Mouse (Mus musculus): ENCODE data around the gene Gatad2a. TPM values are rescaled to one million over a fixed set of nuclear protein-coding genes. Genes with fewer than 3 reads are reported as not detected.

Gatad2a gene
- polyA plus RNA-seq, 1 experiment from 2014 or later = 52.2 TPM

- no peaks in the 10 kb centered on the region for H3K9me3 ChIP-seq (ENCODE audit: control insufficient read depth, low read length)
- H3K36me3 ChIP-seq (ENCODE audit: control insufficient read depth, insufficient read depth, low read length) = peaks cover 43% of the 10 kb centered on the region
- no peak for ATAC-seq (ENCODE audit: insufficient number of reproducible peaks, insufficient read depth, low FRiP score, low read depth)
- peaks cover 23 to 49% of the 10 kb centered on the region in 2 experiments; a peak in 3 of 4 replicates for H3K4me1 ChIP-seq (ENCODE audit: control insufficient read depth in 2 of 2, insufficient read depth in 2 of 2, low read length in 2 of 2)
- H3K4me2 ChIP-seq (ENCODE audit: low read length) = no peak overlapping the region
- WGBS = 51% methylated on average over 19 of the region's 19 CpGs
- H3K27ac ChIP-seq (replicated peaks in 1 of 2; ENCODE audit: control insufficient read depth in 1 of 2, insufficient read depth in 1 of 2, low read depth in 2 of 2, low read length in 2 of 2) = no peak overlapping the region
- H3K4me3 ChIP-seq (ENCODE audit: control insufficient read depth in 1 of 2, insufficient read depth in 1 of 2, low read depth in 1 of 2, low read length in 2 of 2) = no peak overlapping the region
- peaks cover 47% of the 10 kb centered on the region for H3K27me3 ChIP-seq (ENCODE audit: control insufficient read depth, insufficient read depth, low read length)
- no peak overlapping the region for H3K9ac ChIP-seq (ENCODE audit: low read length)
Observed at GRCm38 (mm10) chr8:69890813-69891241, 105.4 kb downstream of the Gatad2a start.

- H3K4me3 ChIP-seq (ENCODE audit: control insufficient read depth in 1 of 2, insufficient read depth in 1 of 2, low read depth in 1 of 2, low read length in 2 of 2) = peak overlapping the region; percentile 27 to 37
- no peak overlapping the region for H3K27ac ChIP-seq (replicated peaks in 1 of 2; ENCODE audit: control insufficient read depth in 1 of 2, insufficient read depth in 1 of 2, low read depth in 2 of 2, low read length in 2 of 2)
- H3K9me3 ChIP-seq (ENCODE audit: control insufficient read depth, low read length) = no peaks in the 10 kb centered on the region
- WGBS = 7% methylated on average over 26 of the region's 32 CpGs
- H3K4me1 ChIP-seq (ENCODE audit: control insufficient read depth in 2 of 2, insufficient read depth in 2 of 2, low read length in 2 of 2) = peaks cover 16 to 34% of the 10 kb centered on the region in 2 experiments; a peak in 3 of 4 replicates
- ATAC-seq (ENCODE audit: insufficient number of reproducible peaks, insufficient read depth, low FRiP score, low read depth) = no peak
- H3K4me2 ChIP-seq (ENCODE audit: low read length) = peak overlapping the region; percentile 67
- peaks cover 26% of the 10 kb centered on the region for H3K36me3 ChIP-seq (ENCODE audit: control insufficient read depth, insufficient read depth, low read length)
- peaks cover 67% of the 10 kb centered on the region for H3K27me3 ChIP-seq (ENCODE audit: control insufficient read depth, insufficient read depth, low read length)
- peak overlapping the region; percentile 31; the same call in 1 of the 2 replicates for H3K9ac ChIP-seq (ENCODE audit: low read length)
Observed at GRCm38 (mm10) chr8:69888902-69889301, 107.3 kb downstream of the Gatad2a start.

- Histone ChIP-seq H3K9me3 (ENCODE audit: control insufficient read depth, low read length) (no peaks in the 10 kb centered on the region), H3K27me3 (ENCODE audit: control insufficient read depth, insufficient read depth, low read length) (peaks cover 72% of the 10 kb centered on the region), H3K4me1 (ENCODE audit: control insufficient read depth in 2 of 2, insufficient read depth in 2 of 2, low read length in 2 of 2) (peaks cover 16 to 34% of the 10 kb centered on the region in 2 experiments; a peak in 3 of 4 replicates), H3K4me2 (ENCODE audit: low read length) (peak overlapping the region; percentile 67), H3K4me3 (ENCODE audit: control insufficient read depth in 1 of 2, insufficient read depth in 1 of 2, low read depth in 1 of 2, low read length in 2 of 2) (peak overlapping the region; percentile 27 to 37), H3K27ac (replicated peaks in 1 of 2; ENCODE audit: control insufficient read depth in 1 of 2, insufficient read depth in 1 of 2, low read depth in 2 of 2, low read length in 2 of 2) (no peak overlapping the region), H3K9ac (ENCODE audit: low read length) (peak overlapping the region; percentile 31; the same call in 1 of the 2 replicates), H3K36me3 (ENCODE audit: control insufficient read depth, insufficient read depth, low read length) (peaks cover 20% of the 10 kb centered on the region)
- ATAC-seq (ENCODE audit: insufficient number of reproducible peaks, insufficient read depth, low FRiP score, low read depth) = no peak
- WGBS = 9% methylated on average over 24 of the region's 24 CpGs
Observed at GRCm38 (mm10) chr8:69888244-69888866, 107.8 kb downstream of the Gatad2a start.

GRCm38 (mm10) chr8:69887289-69888243, 108.6 kb downstream of the Gatad2a start, which contains the start of gene Cilp2:
Gene Cilp2 (minus strand): TSS chr8:69887687.
- Histone ChIP-seq H3K27me3 (ENCODE audit: control insufficient read depth, insufficient read depth, low read length) (peaks cover 80% of the 10 kb centered on the region), H3K4me1 (ENCODE audit: control insufficient read depth in 2 of 2, insufficient read depth in 2 of 2, low read length in 2 of 2) (peaks cover 16 to 34% of the 10 kb centered on the region in 2 experiments; a peak in 3 of 4 replicates), H3K36me3 (ENCODE audit: control insufficient read depth, insufficient read depth, low read length) (peaks cover 12% of the 10 kb centered on the region), H3K4me2 (ENCODE audit: low read length) (peak within 1 kb of the TSS; percentile 67), H3K27ac (replicated peaks in 1 of 2; ENCODE audit: control insufficient read depth in 1 of 2, insufficient read depth in 1 of 2, low read depth in 2 of 2, low read length in 2 of 2) (0 out of 4 replicates have a peak within 1 kb of the TSS, but pooled peaks of 1 of the 2 experiments have one; percentile 3), H3K9ac (ENCODE audit: low read length) (peak within 1 kb of the TSS; percentile 31; the same call in 1 of the 2 replicates), H3K4me3 (ENCODE audit: control insufficient read depth in 1 of 2, insufficient read depth in 1 of 2, low read depth in 1 of 2, low read length in 2 of 2) (peak within 1 kb of the TSS; percentile 27 to 37), H3K9me3 (ENCODE audit: control insufficient read depth, low read length) (no peaks in the 10 kb centered on the region)
- ATAC-seq (ENCODE audit: insufficient number of reproducible peaks, insufficient read depth, low FRiP score, low read depth) = no peak
- 2% methylated on average over 59 of the region's 60 CpGs for WGBS

- Histone ChIP-seq H3K9ac (ENCODE audit: low read length) (no peak overlapping the region), H3K9me3 (ENCODE audit: control insufficient read depth, low read length) (no peaks in the 10 kb centered on the region), H3K4me1 (ENCODE audit: control insufficient read depth in 2 of 2, insufficient read depth in 2 of 2, low read length in 2 of 2) (peaks cover 20 to 43% of the 10 kb centered on the region in 2 experiments; a peak in 3 of 4 replicates), H3K27me3 (ENCODE audit: control insufficient read depth, insufficient read depth, low read length) (peaks cover 100% of the 10 kb centered on the region), H3K4me3 (ENCODE audit: control insufficient read depth in 1 of 2, insufficient read depth in 1 of 2, low read depth in 1 of 2, low read length in 2 of 2) (no peak overlapping the region), H3K4me2 (ENCODE audit: low read length) (no peak overlapping the region), H3K27ac (replicated peaks in 1 of 2; ENCODE audit: control insufficient read depth in 1 of 2, insufficient read depth in 1 of 2, low read depth in 2 of 2, low read length in 2 of 2) (no peak overlapping the region), H3K36me3 (ENCODE audit: control insufficient read depth, insufficient read depth, low read length) (no peaks in the 10 kb centered on the region)
- ATAC-seq (ENCODE audit: insufficient number of reproducible peaks, insufficient read depth, low FRiP score, low read depth) = no peak
- 60% methylated on average over 13 of the region's 13 CpGs for WGBS
Observed at GRCm38 (mm10) chr8:69884141-69884540, 112.0 kb downstream of the Gatad2a start.

- ATAC-seq (ENCODE audit: insufficient number of reproducible peaks, insufficient read depth, low FRiP score, low read depth) = no peak
- Histone ChIP-seq H3K27me3 (ENCODE audit: control insufficient read depth, insufficient read depth, low read length) (peaks cover 91% of the 10 kb centered on the region), H3K9ac (ENCODE audit: low read length) (no peak overlapping the region), H3K9me3 (ENCODE audit: control insufficient read depth, low read length) (no peaks in the 10 kb centered on the region), H3K36me3 (ENCODE audit: control insufficient read depth, insufficient read depth, low read length) (no peaks in the 10 kb centered on the region), H3K27ac (replicated peaks in 1 of 2; ENCODE audit: control insufficient read depth in 1 of 2, insufficient read depth in 1 of 2, low read depth in 2 of 2, low read length in 2 of 2) (no peak overlapping the region), H3K4me1 (ENCODE audit: control insufficient read depth in 2 of 2, insufficient read depth in 2 of 2, low read length in 2 of 2) (peaks cover 12 to 32% of the 10 kb centered on the region in 2 experiments; a peak in 3 of 4 replicates), H3K4me3 (ENCODE audit: control insufficient read depth in 1 of 2, insufficient read depth in 1 of 2, low read depth in 1 of 2, low read length in 2 of 2) (peak overlapping the region in 1 of 2 experiments; percentile 40; a peak in 2 of 4 replicates), H3K4me2 (ENCODE audit: low read length) (peak overlapping the region; percentile 58; the same call in 1 of the 2 replicates)
- WGBS = 19% methylated on average over 52 of the region's 52 CpGs
Observed at GRCm38 (mm10) chr8:69882833-69883600, 113.2 kb downstream of the Gatad2a start.
